Mouse (Mus musculus) macrophage (primary cell): Measurements from ENCODE around the gene Pdyn. TPM values are rescaled to one million over a fixed set of nuclear protein-coding genes. Genes with fewer than 3 reads are reported as not detected.

ENCODE experiments used
- H3K27ac ChIP-seq: fragments of 350-480 bp; formaldehyde crosslinking; 2 replicates; pipeline ENCODE4 v1.9.0; 2021
- H3K36me3 ChIP-seq: fragments of 350-480 bp; formaldehyde crosslinking; 2 replicates; pipeline ENCODE4 v1.9.0; 2021; ENCODE audit errors: inconsistent target
- H3K4me3 ChIP-seq: fragments of 350-480 bp; formaldehyde crosslinking; 2 replicates; pipeline ENCODE4 v1.9.0; 2021; ENCODE audit errors: inconsistent target
- H3K79me2 ChIP-seq: fragments of 350-480 bp; formaldehyde crosslinking; 2 replicates; pipeline ENCODE4 v1.9.0; 2021; ENCODE audit errors: inconsistent target
- WGBS: methylation state at CpG from one replicate; pipeline ENCODE4 v1.1.7; 2026; ENCODE audit warnings: inconsistent platforms; ENCODE audit not compliant: missing documents; 5-methylcytosine and 5-hydroxymethylcytosine counted together
- polyA plus RNA-seq: library from polyadenylated mRNA; stranded (reverse); fragments of 250-400 nt; gene quantifications from 3 replicates; pipeline ENCODE4 v1.2.4, GENCODE M21; 2018; ENCODE audit warnings: inconsistent platforms

Gene Pdyn
- polyA plus RNA-seq, 1 experiment from 2014 or later: not detected

- no peak overlapping the region for H3K4me3 ChIP-seq
- H3K79me2 ChIP-seq: no peaks in the 10 kb centered on the region
- no peaks in the 10 kb centered on the region for H3K36me3 ChIP-seq
- no peak overlapping the region for H3K27ac ChIP-seq
- WGBS: 87% methylated on average over 5 of the region's 5 CpGs
Measured at GRCm38 (mm10) chr2:129679066-129679465, 20.6 kb downstream of the Pdyn start.

GRCm38 (mm10) chr2:129677664-129678063, 22.0 kb downstream of the Pdyn start:
- no peak overlapping the region for H3K27ac ChIP-seq
- WGBS: 63% methylated on average over 2 of the region's 2 CpGs
- H3K79me2 ChIP-seq: no peaks in the 10 kb centered on the region
- no peak overlapping the region for H3K4me3 ChIP-seq
- no peaks in the 10 kb centered on the region for H3K36me3 ChIP-seq

GRCm38 (mm10) chr2:129674935-129675634, 24.6 kb downstream of the Pdyn start:
- H3K36me3 ChIP-seq: no peaks in the 10 kb centered on the region
- no peak overlapping the region for H3K4me3 ChIP-seq
- H3K79me2 ChIP-seq: no peaks in the 10 kb centered on the region
- no peak overlapping the region for H3K27ac ChIP-seq
- WGBS: 34% methylated on average over 13 of the region's 13 CpGs

DNA sequence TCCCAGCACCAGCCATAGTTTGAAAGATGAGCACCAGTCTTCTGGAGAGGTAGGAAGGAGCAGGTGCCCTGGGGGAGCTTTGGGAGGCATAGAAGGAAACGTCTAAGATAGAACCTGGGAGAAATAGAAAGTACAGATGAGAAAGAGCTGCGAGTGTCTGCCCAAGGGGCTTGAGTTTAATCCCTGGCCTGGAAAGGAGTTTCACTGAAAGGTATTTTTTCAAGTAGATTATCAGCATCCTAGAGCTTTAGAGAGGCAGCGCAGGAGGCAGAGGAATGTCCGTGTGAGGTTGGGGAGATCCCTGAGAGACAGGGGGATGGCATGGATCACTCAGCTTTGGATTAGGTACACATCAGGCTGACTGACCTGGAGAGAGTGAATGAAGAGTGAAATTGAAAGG, 27.7 kb downstream of the Pdyn start:
- no peaks in the 10 kb centered on the region for H3K79me2 ChIP-seq
- H3K27ac ChIP-seq: no peak overlapping the region
- WGBS: 86% methylated on average over 4 of the region's 4 CpGs
- no peaks in the 10 kb centered on the region for H3K36me3 ChIP-seq
- H3K4me3 ChIP-seq: no peak overlapping the region

GRCm38 (mm10) chr2:129662484-129662883, 37.2 kb downstream of the Pdyn start:
- Histone ChIP-seq H3K27ac (no peak overlapping the region), H3K36me3 (no peaks in the 10 kb centered on the region), H3K4me3 (no peak overlapping the region), H3K79me2 (no peaks in the 10 kb centered on the region)
- WGBS: 88% methylated on average over 4 of the region's 4 CpGs

- Histone ChIP-seq H3K27ac (no peak overlapping the region), H3K36me3 (no peaks in the 10 kb centered on the region), H3K79me2 (no peaks in the 10 kb centered on the region), H3K4me3 (no peak overlapping the region)
- 66% methylated on average over 6 of the region's 6 CpGs for WGBS
Measured at GRCm38 (mm10) chr2:129660020-129660419, 39.6 kb downstream of the Pdyn start.

DNA sequence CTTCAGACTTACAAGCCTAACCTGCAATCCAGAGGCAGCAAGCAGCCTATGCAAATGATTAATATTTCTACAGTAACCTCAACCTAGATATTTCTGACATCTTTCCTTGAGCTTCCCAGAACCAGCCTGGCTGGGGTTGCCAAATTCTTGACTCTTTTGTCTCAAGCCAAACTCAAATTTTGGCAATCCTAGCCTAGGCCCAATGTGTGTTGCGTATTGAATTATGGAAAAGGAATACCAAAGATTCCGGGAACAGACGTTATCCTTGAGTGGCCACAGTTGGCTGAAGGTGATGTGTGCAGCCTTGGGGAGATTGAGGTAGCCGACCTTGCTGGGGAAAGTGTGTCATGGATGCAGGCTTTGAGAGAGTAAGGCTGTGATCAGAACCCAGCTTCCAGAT, 40.8 kb downstream of the Pdyn start:
- no peaks in the 10 kb centered on the region for H3K36me3 ChIP-seq
- H3K27ac ChIP-seq: no peak overlapping the region
- 97% methylated on average over 4 of the region's 4 CpGs for WGBS
- H3K79me2 ChIP-seq: no peaks in the 10 kb centered on the region
- no peak overlapping the region for H3K4me3 ChIP-seq

DNA sequence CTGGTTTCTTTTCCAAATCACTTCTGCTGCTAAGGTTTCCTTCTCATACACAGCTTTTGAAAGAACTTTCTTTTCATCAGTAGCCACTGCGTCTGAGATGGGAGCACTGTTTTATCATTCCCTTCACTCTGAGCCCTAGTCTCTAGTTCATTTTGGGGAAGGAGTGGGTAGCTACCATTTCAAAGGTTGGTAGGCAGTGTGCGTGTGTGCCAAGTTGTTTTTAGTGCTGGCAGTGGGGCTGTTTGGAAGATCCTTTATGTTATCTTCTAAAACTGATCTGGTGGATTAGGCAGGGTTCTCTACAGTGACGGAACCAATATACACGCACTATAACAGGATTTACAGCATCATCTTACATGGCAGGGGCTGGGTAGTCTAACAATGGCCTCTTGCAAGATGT, 44.6 kb downstream of the Pdyn start:
- Histone ChIP-seq H3K4me3 (no peak overlapping the region), H3K36me3 (no peaks in the 10 kb centered on the region), H3K79me2 (no peaks in the 10 kb centered on the region), H3K27ac (no peak overlapping the region)
- WGBS: 97% methylated on average over 4 of the region's 4 CpGs

DNA sequence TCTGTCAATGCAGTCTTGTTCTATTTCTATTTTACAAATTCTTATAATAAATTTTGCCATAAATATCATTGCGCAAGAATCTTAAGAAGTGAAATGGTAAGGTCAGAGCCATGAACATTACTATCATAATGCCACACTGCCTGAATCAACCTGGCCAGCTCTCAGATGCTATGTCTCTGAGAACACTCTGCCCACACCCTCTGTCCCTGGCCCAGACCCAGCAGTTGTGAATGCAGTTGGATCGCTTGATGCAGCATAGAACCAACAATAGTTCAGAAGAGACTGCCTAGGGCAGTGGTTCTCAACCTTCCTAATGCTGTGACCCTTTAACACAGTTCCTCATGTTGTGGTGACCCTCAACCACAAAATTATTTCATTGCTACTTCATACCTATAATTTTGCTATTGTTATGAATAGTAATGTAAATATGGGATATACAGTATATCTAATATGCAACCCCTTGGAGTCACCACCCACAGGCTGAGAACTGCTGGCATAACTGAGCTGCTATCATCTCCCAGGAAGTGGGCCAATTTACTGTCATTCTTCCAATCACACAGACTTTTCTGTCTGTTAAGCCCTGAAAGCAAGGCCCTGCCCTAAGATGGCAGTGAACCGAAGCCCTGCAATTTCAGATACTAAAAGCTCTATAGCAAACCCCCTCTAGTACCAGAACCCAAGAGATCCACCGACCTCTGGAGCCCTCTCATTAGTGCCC, 45.3 kb downstream of the Pdyn start:
- Histone ChIP-seq H3K4me3 (no peak overlapping the region), H3K27ac (no peak overlapping the region), H3K36me3 (no peaks in the 10 kb centered on the region), H3K79me2 (no peaks in the 10 kb centered on the region)
- 94% methylated on average over 4 of the region's 4 CpGs for WGBS

- H3K36me3 ChIP-seq: no peaks in the 10 kb centered on the region
- no peak overlapping the region for H3K4me3 ChIP-seq
- H3K79me2 ChIP-seq: no peaks in the 10 kb centered on the region
- H3K27ac ChIP-seq: no peak overlapping the region
- WGBS: 90% methylated on average over 2 of the region's 2 CpGs
Measured at GRCm38 (mm10) chr2:129653632-129654031, 46.0 kb downstream of the Pdyn start.

- Histone ChIP-seq H3K4me3 (no peak overlapping the region), H3K27ac (no peak overlapping the region), H3K36me3 (no peaks in the 10 kb centered on the region), H3K79me2 (no peaks in the 10 kb centered on the region)
- 73% methylated on average over 4 of the region's 4 CpGs for WGBS
Measured at GRCm38 (mm10) chr2:129652616-129653015, 47.0 kb downstream of the Pdyn start.

Other genes with a start within 250 kb of the Pdyn start
- gene F830045P16Rik, start 163.2 kb downstream of the Pdyn start, polyA plus RNA-seq: 0.26 to 1.1 TPM (median 0.55 TPM) in 3 replicates
- gene Sirpa, start 107.0 kb downstream of the Pdyn start, polyA plus RNA-seq: 1,368 to 2,259 TPM (median 1,677 TPM) in 3 replicates
- 7.1 to 11.0 TPM (median 10.4 TPM) in 3 replicates for gene Stk35, start 100.7 kb upstream of the Pdyn start, polyA plus RNA-seq